Mouse (Mus musculus): ENCODE measurements around the gene Defb39. TPM values are rescaled to one million over a fixed set of nuclear protein-coding genes. Genes with fewer than 3 reads are reported as not detected.

The Defb39 gene
- polyA plus RNA-seq (2015; fragmentation: Nextera tagmentation; extraction: Ambion mirVana), result not detected in 2 replicates

DNA sequence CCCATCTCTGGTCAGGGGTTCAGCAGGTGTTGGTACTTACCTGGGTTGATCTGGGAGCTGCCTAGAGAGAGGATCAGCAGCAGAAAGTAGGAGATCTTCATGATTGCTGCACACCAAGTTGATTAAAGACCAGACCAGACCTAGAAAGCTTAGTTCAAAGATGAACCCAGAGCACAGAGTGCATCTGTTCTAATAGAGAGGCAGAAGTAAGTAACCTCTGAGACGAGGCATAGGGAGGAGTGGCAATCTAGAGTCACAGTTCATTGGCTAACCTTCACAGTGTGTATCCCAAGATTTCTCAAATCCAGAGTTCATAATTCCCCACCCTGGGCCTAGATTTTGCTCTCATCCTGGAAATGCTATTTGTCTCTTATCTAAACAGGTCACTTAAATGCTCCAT is at the start of gene Defb39:
TSS of gene Defb39 (minus strand) at position 101 of the 400 bp plus-strand sequence.

GRCm38 (mm10) chr8:19026466-19026865 is 38.1 kb downstream of the Defb39 start, which contains the start of gene Defb38:
Gene Defb38 (minus strand): TSS chr8:19026566.

Other genes starting within 250 kb of the Defb39 start
- not detected in 2 replicates for gene Defb40, start 86.6 kb downstream of the Defb39 start, polyA plus RNA-seq (2015; fragmentation: Nextera tagmentation; extraction: Ambion mirVana)
- gene Defb37, start 73.8 kb downstream of the Defb39 start, polyA plus RNA-seq (2015; fragmentation: Nextera tagmentation; extraction: Ambion mirVana), result not detected in 2 replicates
- not detected in 2 replicates for gene Defb38, start 38.2 kb downstream of the Defb39 start, polyA plus RNA-seq (2015; fragmentation: Nextera tagmentation; extraction: Ambion mirVana)
- not detected in 2 replicates for gene Defb12, start 50.0 kb upstream of the Defb39 start, polyA plus RNA-seq (2015; fragmentation: Nextera tagmentation; extraction: Ambion mirVana)
- not detected in 2 replicates for gene Defb34, start 58.9 kb upstream of the Defb39 start, polyA plus RNA-seq (2015; fragmentation: Nextera tagmentation; extraction: Ambion mirVana)
- gene Gm45826, start 76.0 kb upstream of the Defb39 start, polyA plus RNA-seq (2015; fragmentation: Nextera tagmentation; extraction: Ambion mirVana), result not detected in 2 replicates
- 1.1 TPM in 1 of 2 replicates, not detected in the other for gene Defb14, start 129.5 kb upstream of the Defb39 start, polyA plus RNA-seq (2015; fragmentation: Nextera tagmentation; extraction: Ambion mirVana)
- not detected in 2 replicates for gene Defb4, start 133.9 kb upstream of the Defb39 start, polyA plus RNA-seq (2015; fragmentation: Nextera tagmentation; extraction: Ambion mirVana)
- not detected in 2 replicates for gene Defb6, start 160.7 kb upstream of the Defb39 start, polyA plus RNA-seq (2015; fragmentation: Nextera tagmentation; extraction: Ambion mirVana)
- gene Defb46, start 175.1 kb upstream of the Defb39 start, polyA plus RNA-seq (2015; fragmentation: Nextera tagmentation; extraction: Ambion mirVana), result not detected in 2 replicates
- gene Defb5, start 182.8 kb upstream of the Defb39 start, polyA plus RNA-seq (2015; fragmentation: Nextera tagmentation; extraction: Ambion mirVana), result not detected in 2 replicates
- gene Defb3, start 228.6 kb upstream of the Defb39 start, polyA plus RNA-seq (2015; fragmentation: Nextera tagmentation; extraction: Ambion mirVana), result not detected in 2 replicates

Measured in skeletal muscle tissue, postnatal 0 days (tissue).